Mouse (Mus musculus) heart, adult 9 months (tissue): Measurements from ENCODE around the gene Itga7.
"Not testable (repeated sequence)": the region's sequence is repeated elsewhere in the genome, so short reads cannot be mapped to it uniquely, and the experiment has no call there.

ENCODE experiments used
- DNase-seq, 2 experiments: peaks; one replicate each; pipeline ENCODE4 v3.0.0; 2022; ENCODE audit warnings: low spot score in 2 of 2

Itga7 gene

DNA sequence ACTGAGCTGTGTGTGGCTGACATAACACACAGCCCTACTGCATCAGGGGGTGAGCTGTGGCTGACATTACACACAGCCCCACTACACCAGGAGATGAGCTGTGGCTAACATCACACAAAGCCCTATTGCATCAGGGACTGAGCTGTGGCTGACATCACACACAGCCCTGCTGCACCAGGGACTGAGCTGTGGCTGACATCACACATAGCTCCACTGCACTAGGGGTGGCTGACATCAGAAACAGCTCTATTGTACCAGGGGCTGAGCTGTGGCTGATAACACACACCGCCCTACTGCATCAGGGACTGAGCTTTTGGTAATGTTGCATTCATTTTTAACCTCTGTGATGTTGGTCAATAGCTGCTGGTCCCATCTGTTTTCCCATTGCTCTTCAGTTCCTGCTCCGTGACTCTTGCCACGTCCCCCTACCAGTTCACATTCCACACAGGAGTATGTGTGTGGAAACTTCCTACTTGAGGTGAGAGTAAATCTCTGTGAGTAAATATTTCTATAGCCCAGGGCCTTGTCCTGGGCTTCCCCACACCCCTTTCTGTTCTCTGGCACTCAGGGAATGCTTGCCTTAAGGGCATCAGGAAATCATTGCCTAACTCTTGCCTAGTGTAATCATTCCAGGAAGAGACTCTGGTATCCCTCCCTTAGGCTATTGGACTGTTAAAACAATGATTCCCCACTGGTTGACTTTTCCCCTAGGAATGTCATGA is 47.2 kb downstream of the Itga7 start:
- no peak for DNase-seq

DNA sequence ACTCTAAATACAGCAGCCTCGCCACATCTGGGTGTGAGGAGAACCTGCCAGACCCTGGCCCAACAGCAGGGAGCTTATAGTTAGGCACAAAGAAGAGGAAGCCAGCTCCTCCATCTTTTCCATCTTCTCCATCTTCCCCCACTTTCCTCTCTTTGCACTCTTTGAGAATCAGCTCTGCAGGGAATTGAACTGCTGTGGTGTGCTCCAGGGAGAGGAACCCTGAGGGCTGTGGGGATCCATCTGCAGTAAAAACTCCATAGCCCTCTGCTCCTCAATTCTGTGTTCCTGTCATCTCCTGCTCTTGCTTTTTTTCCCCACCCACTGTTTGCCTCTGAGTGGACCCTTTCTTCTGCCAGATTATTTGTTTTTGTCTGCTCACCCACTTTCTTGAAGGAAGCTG is 55.5 kb downstream of the Itga7 start, which contains the start of gene Olfr9:
Gene Olfr9, plus strand, starts transcription at position 301 of the 400 bp plus-strand sequence.
- DNase-seq = not testable (repeated sequence)

DNA sequence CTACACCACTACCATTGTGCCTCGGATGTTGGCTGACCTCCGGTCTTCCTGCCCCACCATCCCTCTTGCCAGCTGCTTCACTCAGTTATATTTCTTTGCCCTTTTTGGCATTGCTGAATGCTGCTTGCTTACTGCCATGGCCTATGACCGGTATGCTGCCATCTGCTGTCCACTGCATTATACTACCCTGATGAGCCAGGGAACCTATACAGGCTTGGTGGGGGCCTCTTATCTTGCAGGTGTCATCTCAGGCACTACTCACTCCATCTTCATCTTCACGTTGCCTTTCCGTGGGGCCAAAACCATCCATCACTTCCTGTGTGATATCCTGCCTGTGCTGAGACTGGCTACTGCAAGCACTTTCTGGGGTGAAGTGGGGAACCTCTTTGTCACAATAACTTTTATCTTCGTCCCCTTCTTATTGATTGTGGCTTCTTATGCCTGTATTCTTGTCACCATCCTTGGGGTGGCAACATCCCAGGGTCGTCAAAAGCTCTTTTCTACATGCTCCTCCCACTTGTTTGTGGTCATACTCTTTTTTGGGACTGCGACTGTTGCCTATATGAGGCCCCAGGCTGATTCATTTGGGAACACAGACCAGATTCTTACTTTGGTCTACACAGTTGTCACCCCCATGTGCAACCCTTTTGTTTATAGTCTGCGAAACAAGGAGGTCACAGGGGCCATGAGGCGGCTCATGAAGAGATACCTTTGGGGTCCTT is 56.7 kb downstream of the Itga7 start:
- not testable (repeated sequence) for DNase-seq

DNA sequence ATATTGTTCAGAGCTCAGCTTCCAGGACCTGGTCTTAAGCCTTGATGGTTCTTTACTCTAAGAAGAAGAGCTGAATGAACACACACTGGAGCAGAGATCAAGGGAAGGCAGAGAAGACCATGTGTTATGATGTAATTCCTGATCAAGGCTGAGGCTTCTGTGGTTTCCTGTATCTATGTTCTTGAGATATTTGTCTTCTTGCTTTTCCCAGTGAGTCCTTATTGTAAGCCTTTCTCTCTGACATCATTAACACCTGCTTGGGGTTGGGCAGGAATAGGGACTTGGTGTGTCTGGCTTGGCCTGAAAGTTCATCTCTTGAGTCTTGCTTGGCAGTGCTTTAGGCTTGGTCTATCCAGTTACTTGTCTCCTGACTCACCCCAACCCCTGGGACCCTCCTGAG is 57.4 kb downstream of the Itga7 start:
- no peak for DNase-seq

DNA sequence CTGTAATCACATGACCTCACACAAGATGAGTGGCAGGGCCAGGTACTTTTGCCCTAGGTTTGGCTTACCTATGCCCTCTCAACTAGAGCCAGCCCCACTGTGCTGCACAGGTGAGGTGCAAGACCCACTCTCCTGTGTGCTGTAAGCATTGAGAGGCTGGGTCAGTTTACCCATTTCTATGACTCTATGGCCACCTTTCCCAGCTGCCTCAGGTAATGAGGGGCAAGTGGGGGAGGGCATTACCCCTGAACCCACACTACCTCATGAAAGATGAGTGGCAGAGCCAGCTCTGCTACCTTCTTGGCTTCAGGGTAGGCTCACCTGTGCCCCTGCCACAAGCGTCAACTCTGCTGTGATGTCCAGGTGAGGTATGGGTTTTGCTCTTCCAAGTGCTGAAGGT is 62.2 kb downstream of the Itga7 start:
- no peak for DNase-seq

DNA sequence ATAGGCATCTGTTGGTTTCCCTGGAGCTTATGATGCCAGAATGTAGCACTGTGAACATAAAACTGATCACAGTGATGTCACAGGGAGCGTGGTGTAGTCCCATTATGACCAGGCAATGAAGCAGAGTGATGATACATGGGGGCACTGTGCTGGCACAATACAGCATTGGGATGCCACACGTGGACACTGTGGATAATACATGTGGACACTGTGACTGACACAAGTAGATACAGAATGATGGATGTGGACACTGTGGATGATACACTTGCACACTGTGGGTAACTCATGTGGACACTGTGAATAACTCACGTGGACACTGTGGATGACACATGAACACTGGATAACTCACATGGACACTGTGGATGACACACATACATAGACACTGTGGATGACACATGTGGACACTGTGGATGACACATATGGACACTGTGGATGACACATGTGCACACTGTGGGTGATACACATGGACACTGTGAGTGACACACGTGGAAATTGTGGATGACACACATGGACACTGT is 63.0 kb downstream of the Itga7 start:
- no peak for DNase-seq

DNA sequence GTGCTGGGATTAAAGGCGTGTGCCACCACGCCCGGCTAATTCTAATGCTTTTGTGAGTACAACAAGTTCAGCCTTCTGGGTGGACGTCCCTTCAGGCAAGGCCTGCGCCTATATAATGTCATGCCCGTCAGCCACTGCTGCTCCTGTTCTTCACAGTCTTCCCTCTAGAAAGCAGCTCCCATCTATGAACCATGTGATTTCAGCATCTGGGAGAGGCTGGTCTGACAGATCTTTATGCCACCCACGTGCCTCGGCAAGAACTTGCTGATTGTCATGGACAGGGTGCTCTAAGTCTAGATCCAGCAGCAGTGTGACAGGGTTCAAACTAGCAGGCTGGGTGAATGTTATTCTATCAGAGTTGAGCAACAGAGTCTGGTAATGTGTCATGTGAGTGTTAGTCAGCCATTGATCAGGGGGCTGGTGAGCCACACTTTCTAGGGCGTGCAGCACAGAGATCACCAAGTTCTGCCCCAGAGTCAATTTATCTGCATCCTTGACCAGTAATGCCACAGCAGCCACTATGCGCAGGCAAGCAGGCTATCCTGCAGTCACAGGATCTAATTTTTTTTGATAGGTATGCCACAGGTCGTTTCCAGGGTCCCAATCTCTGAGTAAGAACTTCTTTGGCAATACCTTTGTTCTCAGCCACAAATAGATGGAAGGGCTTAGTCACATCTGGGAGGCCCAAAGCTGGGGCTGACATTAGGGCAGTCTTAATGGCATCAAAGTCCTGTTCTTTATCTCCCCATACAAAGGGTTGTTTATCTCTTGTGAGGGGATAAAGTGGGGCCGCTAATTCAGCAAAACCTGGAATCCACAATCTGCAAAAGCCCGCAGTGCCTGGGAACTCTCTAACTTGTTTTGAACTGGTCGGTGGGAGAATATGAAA is 70.7 kb downstream of the Itga7 start:
- DNase-seq = no peak
